Mouse (Mus musculus): Measurements from ENCODE around the gene Rpl11.

GRCm38 (mm10) chr4:135984556-135984955 lies 68.7 kb downstream of the Rpl11 start:
- no peak for TF ChIP-seq POLR2A (IDR thresholded peaks at IDR 0.05; ENCODE audit: low read depth, low read length)
- no peak for TF ChIP-seq CTCF (IDR thresholded peaks at IDR 0.05; ENCODE audit: borderline replicate concordance, insufficient read depth, low read length)

All from embryonic fibroblast, embryonic 13.5 days (primary cell).